Mouse (Mus musculus) liver, embryonic 14.5 days (tissue): ENCODE measurements around the gene Tmem132b. TPM values are rescaled to one million over a fixed set of nuclear protein-coding genes. Genes with fewer than 3 reads are reported as not detected.

Experiments used
- ATAC-seq: fragments of 200-750 bp; cut with Nextera tagmentation; 2 replicates; pipeline ENCODE4 v1.8.0; 2017; ENCODE audit warnings: moderate number of reproducible peaks, mild to moderate bottlenecking, moderate library complexity; ENCODE audit not compliant: insufficient read depth
- DNase-seq, 3 experiments: peaks; one replicate each; pipeline ENCODE4 v3.0.0-alpha.2; 2012 to 2013; ENCODE audit warnings: low read depth in 3 of 3, low spot score in 3 of 3
- H3K27ac ChIP-seq: fragments of 300-500 bp; sonication (generic); 2 replicates; pipeline ENCODE4 v1.5.1; 2014; ENCODE audit warnings: moderate library complexity, mild to moderate bottlenecking, control low read depth, inconsistent platforms
- H3K27me3 ChIP-seq: fragments of 300-500 bp; sonication (generic); 2 replicates; pipeline ENCODE4 v1.6.1; 2014; ENCODE audit warnings: mild to moderate bottlenecking, low read length, moderate library complexity; ENCODE audit not compliant: control insufficient read depth, insufficient read depth
- H3K36me3 ChIP-seq: fragments of 300-500 bp; sonication (generic); replicated peaks from 2 replicates; pipeline ENCODE4 v1.6.1; 2014; ENCODE audit warnings: low read depth; ENCODE audit not compliant: control insufficient read depth, insufficient read depth
- H3K4me1 ChIP-seq, 2 experiments: fragments of 200-500 bp in 1 of 2; fragments of 300-500 bp in 1 of 2; sonication (generic) in 1 of 2; replicated peaks; 2 replicates each; pipeline ENCODE4 v1.6.1; 2012 to 2014; ENCODE audit warnings: antibody characterized with exemption in 1 of 2, inconsistent platforms in 1 of 2, low read length in 1 of 2; ENCODE audit not compliant: control insufficient read depth in 2 of 2, insufficient read depth in 2 of 2
- H3K4me2 ChIP-seq: fragments of 300-500 bp; sonication (generic); 2 replicates; pipeline ENCODE4 v1.6.1; 2014; ENCODE audit warnings: low read depth, mild to moderate bottlenecking, control low read depth, moderate library complexity
- H3K4me3 ChIP-seq, 2 experiments: fragments of 200-500 bp in 1 of 2; fragments of 300-500 bp in 1 of 2; sonication (generic) in 1 of 2; 2 replicates each; pipeline ENCODE4 v1.5.1; 2012 to 2014; ENCODE audit warnings: low read depth in 2 of 2, low read length in 2 of 2, mild to moderate bottlenecking in 2 of 2, control low read depth in 1 of 2, inconsistent platforms in 1 of 2, moderate library complexity in 1 of 2; ENCODE audit not compliant: insufficient read depth in 1 of 2
- H3K9ac ChIP-seq: fragments of 300-500 bp; sonication (generic); replicated peaks from 2 replicates; pipeline ENCODE4 v1.6.1; 2014; ENCODE audit warnings: mild to moderate bottlenecking, control low read depth, moderate library complexity
- H3K9me3 ChIP-seq: fragments of 300-500 bp; sonication (generic); 2 replicates; pipeline ENCODE4 v1.6.1; 2016; ENCODE audit warnings: low read length, mixed read lengths; ENCODE audit not compliant: control insufficient read depth
- CTCF ChIP-seq: IDR thresholded peaks from 2 replicates; pipeline ENCODE4 v1.5.1; 2016; ENCODE audit warnings: antibody characterized with exemption, low read depth, control low read depth
- EP300 ChIP-seq: IDR thresholded peaks from 2 replicates; pipeline ENCODE4 v1.6.1; 2016; ENCODE audit warnings: antibody characterized with exemption, low read depth
- WGBS: fragments of 180-500 bp; shearing (Covaris S2); extraction: QIAGEN DNeasy Blood & Tissue Kit; methylation state at CpG from one replicate; pipeline ENCODE4 v1.1.7; 2014; ENCODE audit not compliant: insufficient replicate concordance; 5-methylcytosine and 5-hydroxymethylcytosine counted together
- polyA plus RNA-seq, 2 experiments: library from polyadenylated mRNA; depleted of rRNA in 1 of 2; stranded (reverse) in 1 of 2; unstranded in 1 of 2; fragments of >200 nt; fragmentation: Nextera tagmentation in 1 of 2; extraction: Ambion mirVana in 1 of 2; gene quantifications; 2 replicates each; pipeline versions ENCODE4 v1.2.1 to v1.2.3; 2012 to 2014

The Tmem132b gene
- polyA plus RNA-seq, 2 experiments = not detected

DNA sequence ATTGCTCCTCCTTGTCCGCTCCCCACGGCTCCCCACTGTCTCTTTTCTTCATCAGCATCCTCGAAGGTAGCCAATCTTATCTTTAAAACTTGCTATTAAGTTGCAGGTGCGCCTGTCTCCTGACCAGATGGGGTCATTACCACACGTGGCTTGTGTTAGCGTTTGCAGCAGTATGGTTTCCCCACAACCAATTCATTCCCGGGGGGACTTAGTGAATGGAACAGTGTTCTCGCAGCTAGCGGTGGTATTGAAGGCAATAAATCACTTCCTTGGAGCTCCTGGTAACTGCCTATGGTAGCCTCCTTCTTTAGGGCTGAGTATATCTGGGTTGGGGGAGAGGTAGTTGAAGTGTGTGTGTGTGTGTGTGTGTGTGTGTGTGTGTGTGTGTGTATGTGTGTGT is 196.4 kb downstream of the Tmem132b start:
- ATAC-seq = no peak

GRCm38 (mm10) chr5:125728521-125728920 is 196.9 kb downstream of the Tmem132b start:
- 52% methylated on average over 3 of the region's 3 CpGs for WGBS
- Histone ChIP-seq H3K4me1 (no peaks in the 10 kb centered on the region), H3K4me2 (no peak overlapping the region)

More for the DNA sequence above, 196.4 kb downstream of the Tmem132b start:
- Histone ChIP-seq H3K9ac (no peak overlapping the region), H3K9me3 (no peaks in the 10 kb centered on the region; the same call in 1 of the 2 replicates), H3K4me2 (no peak overlapping the region), H3K27me3 (no peaks in the 10 kb centered on the region), H3K4me3 (no peak overlapping the region), H3K27ac (no peak overlapping the region), H3K36me3 (no peaks in the 10 kb centered on the region), H3K4me1 (no peaks in the 10 kb centered on the region)
- TF ChIP-seq EP300 (no peak), CTCF (no peak)
- DNase-seq = no peak
- 63% methylated on average over 9 of the region's 9 CpGs for WGBS

GRCm38 (mm10) chr5:125733806-125734205 is 202.2 kb downstream of the Tmem132b start:
- ATAC-seq = no peak
- no peak overlapping the region for H3K4me3 ChIP-seq
- no peak overlapping the region for H3K4me2 ChIP-seq
- peak; percentile 59 for TF ChIP-seq CTCF
- TF ChIP-seq EP300 = no peak
- no peaks in the 10 kb centered on the region for H3K4me1 ChIP-seq
- no peaks in the 10 kb centered on the region for H3K27me3 ChIP-seq
- H3K9ac ChIP-seq = no peak overlapping the region
- WGBS = 63% methylated on average over 1 of the region's 1 CpGs
- H3K9me3 ChIP-seq = no peaks in the 10 kb centered on the region; the same call in 1 of the 2 replicates
- H3K27ac ChIP-seq = no peak overlapping the region
- DNase-seq = no peak
- H3K36me3 ChIP-seq = no peaks in the 10 kb centered on the region

More at GRCm38 (mm10) chr5:125728521-125728920, 196.9 kb downstream of the Tmem132b start:
- Histone ChIP-seq H3K36me3 (no peaks in the 10 kb centered on the region), H3K27me3 (no peaks in the 10 kb centered on the region), H3K9me3 (no peaks in the 10 kb centered on the region; the same call in 1 of the 2 replicates), H3K9ac (no peak overlapping the region), H3K4me3 (no peak overlapping the region), H3K27ac (no peak overlapping the region)
- no peak for ATAC-seq
- no peak for TF ChIP-seq EP300
- no peak for TF ChIP-seq CTCF
- no peak for DNase-seq

- TF ChIP-seq CTCF = no peak
- no peak for TF ChIP-seq EP300
- WGBS = 48% methylated on average over 9 of the region's 9 CpGs
- Histone ChIP-seq H3K4me3 (no peak overlapping the region), H3K27me3 (no peaks in the 10 kb centered on the region), H3K9ac (no peak overlapping the region), H3K4me1 (no peaks in the 10 kb centered on the region), H3K9me3 (no peaks in the 10 kb centered on the region; the same call in 1 of the 2 replicates), H3K36me3 (no peaks in the 10 kb centered on the region), H3K4me2 (no peak overlapping the region), H3K27ac (no peak overlapping the region)
- DNase-seq (no peak), ATAC-seq (no peak)
Measured at GRCm38 (mm10) chr5:125737105-125737504, 205.5 kb downstream of the Tmem132b start.

- no peak for ATAC-seq
- 52% methylated on average over 6 of the region's 6 CpGs for WGBS
- no peaks in the 10 kb centered on the region; the same call in 1 of the 2 replicates for H3K9me3 ChIP-seq
Measured at GRCm38 (mm10) chr5:125743503-125743902, 211.9 kb downstream of the Tmem132b start.

More at GRCm38 (mm10) chr5:125743503-125743902, 211.9 kb downstream of the Tmem132b start:
- Histone ChIP-seq H3K4me1 (no peaks in the 10 kb centered on the region), H3K27ac (no peak overlapping the region), H3K36me3 (no peaks in the 10 kb centered on the region), H3K27me3 (no peaks in the 10 kb centered on the region), H3K9ac (no peak overlapping the region), H3K4me2 (no peak overlapping the region), H3K4me3 (no peak overlapping the region)
- no peak for TF ChIP-seq CTCF
- TF ChIP-seq EP300 = no peak
- DNase-seq = no peak
